Mouse (Mus musculus) intestine, embryonic 16.5 days (tissue): Measurements from ENCODE around the gene Med9. TPM values are rescaled to one million over a fixed set of nuclear protein-coding genes. Genes with fewer than 3 reads are reported as not detected.
"Not testable (repeated sequence)": the region's sequence is repeated elsewhere in the genome, so short reads cannot be mapped to it uniquely, and the experiment has no call there.

Source experiments
- ATAC-seq: fragments of 200-750 bp; cut with Nextera tagmentation; 2 replicates; pipeline ENCODE4 v1.8.0; 2017; ENCODE audit warnings: moderate TSS enrichment, moderate library complexity
- H3K27ac ChIP-seq: fragments of 300-500 bp; sonication (generic); 2 replicates; pipeline ENCODE4 v1.5.1; 2014; ENCODE audit warnings: mild to moderate bottlenecking, low read length
- H3K27me3 ChIP-seq: fragments of 300-500 bp; sonication (generic); replicated peaks from 2 replicates; pipeline ENCODE4 v1.6.1; 2014; ENCODE audit warnings: low read length, control low read depth, mixed read lengths; ENCODE audit not compliant: control insufficient read depth, insufficient read depth
- H3K36me3 ChIP-seq: fragments of 300-500 bp; sonication (generic); 2 replicates; pipeline ENCODE4 v1.6.1; 2014; ENCODE audit warnings: low read length, control low read depth; ENCODE audit not compliant: control insufficient read depth, insufficient read depth
- H3K4me1 ChIP-seq: fragments of 300-500 bp; sonication (generic); 2 replicates; pipeline ENCODE4 v1.6.1; 2014; ENCODE audit warnings: low read length, control low read depth, mixed read lengths; ENCODE audit not compliant: control insufficient read depth, insufficient read depth
- H3K4me2 ChIP-seq: fragments of 300-500 bp; sonication (generic); 2 replicates; pipeline ENCODE4 v1.6.1; 2014; ENCODE audit warnings: low read depth, low read length, control low read depth
- H3K4me3 ChIP-seq: fragments of 300-500 bp; sonication (generic); 2 replicates; pipeline ENCODE4 v1.5.1; 2014; ENCODE audit warnings: mild to moderate bottlenecking, low read length
- H3K9ac ChIP-seq: fragments of 300-500 bp; sonication (generic); 2 replicates; pipeline ENCODE4 v1.6.1; 2014; ENCODE audit warnings: low read depth, low read length
- H3K9me3 ChIP-seq: fragments of 300-500 bp; sonication (generic); 2 replicates; pipeline ENCODE4 v1.6.1; 2016; ENCODE audit warnings: low read length, control low read depth; ENCODE audit not compliant: control insufficient read depth
- WGBS: fragments of 180-500 bp; shearing (Covaris S2); extraction: QIAGEN DNeasy Blood & Tissue Kit; methylation state at CpG from one replicate; pipeline ENCODE4 v1.1.7; 2014; 5-methylcytosine and 5-hydroxymethylcytosine counted together
- polyA plus RNA-seq: library from polyadenylated mRNA; unstranded; fragments of >200 nt; fragmentation: Nextera tagmentation; extraction: Ambion mirVana; gene quantifications from 2 replicates; pipeline ENCODE4 v1.2.1, GENCODE M21; 2015

Med9 gene
- polyA plus RNA-seq, 1 experiment from 2014 or later, result 33.4 TPM

DNA sequence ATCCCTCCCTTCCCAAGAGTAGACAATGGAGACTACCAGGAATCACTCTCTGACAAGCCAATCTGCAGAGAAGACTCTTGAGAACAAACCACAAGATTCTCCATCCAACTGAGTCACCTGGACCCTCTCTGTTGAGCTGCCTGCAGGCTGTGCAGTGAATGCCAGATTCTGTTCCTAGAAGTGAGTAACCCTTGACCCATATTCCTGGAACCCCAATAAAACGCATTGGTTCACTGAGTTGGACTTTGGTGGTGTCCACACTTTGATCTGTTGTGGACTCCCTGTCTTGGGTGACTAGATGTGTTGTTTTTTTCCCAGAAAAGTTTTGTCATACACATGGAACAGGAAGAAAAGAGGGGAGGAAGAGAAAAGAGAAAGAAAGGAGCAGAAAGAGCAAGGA is 8.2 kb upstream of the Med9 start:
- Histone ChIP-seq H3K27me3 (no peaks in the 10 kb centered on the region), H3K9me3 (no peaks in the 10 kb centered on the region)
- WGBS, result 71% methylated on average over 1 of the region's 1 CpGs

DNA sequence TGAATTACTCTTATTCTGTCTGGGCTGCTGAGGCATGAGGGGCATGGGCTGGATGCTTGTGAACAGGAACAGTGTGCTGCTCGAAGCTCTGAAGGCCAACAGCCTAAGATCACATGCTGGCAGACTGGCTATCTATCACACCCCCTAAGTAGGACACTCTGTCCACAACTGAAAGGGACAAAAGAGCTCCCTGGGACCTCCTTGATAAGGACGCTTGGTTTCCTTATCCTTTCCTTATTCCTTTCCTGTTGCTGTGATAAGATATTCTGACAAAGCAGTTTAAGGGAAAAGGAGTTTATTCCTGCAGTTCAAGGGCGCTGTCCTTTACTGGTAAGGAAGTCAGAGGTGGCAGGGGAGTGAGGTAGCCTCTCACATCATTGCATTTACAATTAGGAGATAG is 7.4 kb upstream of the Med9 start:
- WGBS, result 65% methylated on average over 3 of the region's 3 CpGs
- Histone ChIP-seq H3K9ac (no peak overlapping the region), H3K27ac (no peak overlapping the region), H3K4me1 (peaks cover 7% of the 10 kb centered on the region; the same call in 1 of the 2 replicates), H3K4me3 (no peak overlapping the region), H3K4me2 (no peak overlapping the region), H3K36me3 (no peaks in the 10 kb centered on the region), H3K9me3 (no peaks in the 10 kb centered on the region), H3K27me3 (no peaks in the 10 kb centered on the region)
- peak; percentile 35; the same call in 1 of the 2 replicates for ATAC-seq

More for the DNA sequence above, 8.2 kb upstream of the Med9 start:
- H3K4me1 ChIP-seq, result peaks cover 7% of the 10 kb centered on the region; the same call in 1 of the 2 replicates
- no peak overlapping the region for H3K27ac ChIP-seq
- H3K4me3 ChIP-seq, result no peak overlapping the region
- H3K9ac ChIP-seq, result no peak overlapping the region
- H3K4me2 ChIP-seq, result no peak overlapping the region
- peak; percentile 41; the same call in 1 of the 2 replicates for ATAC-seq
- H3K36me3 ChIP-seq, result no peaks in the 10 kb centered on the region

- ATAC-seq, result peak; percentile 57
- Histone ChIP-seq H3K4me1 (peaks cover 7% of the 10 kb centered on the region; the same call in 1 of the 2 replicates), H3K27me3 (no peaks in the 10 kb centered on the region), H3K4me2 (no peak overlapping the region), H3K36me3 (no peaks in the 10 kb centered on the region), H3K9ac (no peak overlapping the region), H3K9me3 (no peaks in the 10 kb centered on the region), H3K27ac (no peak overlapping the region; the same call in 1 of the 2 replicates), H3K4me3 (no peak overlapping the region)
- WGBS, result 10% methylated on average over 3 of the region's 3 CpGs
Measured at GRCm38 (mm10) chr11:59941391-59941790, 6.6 kb upstream of the Med9 start.

DNA sequence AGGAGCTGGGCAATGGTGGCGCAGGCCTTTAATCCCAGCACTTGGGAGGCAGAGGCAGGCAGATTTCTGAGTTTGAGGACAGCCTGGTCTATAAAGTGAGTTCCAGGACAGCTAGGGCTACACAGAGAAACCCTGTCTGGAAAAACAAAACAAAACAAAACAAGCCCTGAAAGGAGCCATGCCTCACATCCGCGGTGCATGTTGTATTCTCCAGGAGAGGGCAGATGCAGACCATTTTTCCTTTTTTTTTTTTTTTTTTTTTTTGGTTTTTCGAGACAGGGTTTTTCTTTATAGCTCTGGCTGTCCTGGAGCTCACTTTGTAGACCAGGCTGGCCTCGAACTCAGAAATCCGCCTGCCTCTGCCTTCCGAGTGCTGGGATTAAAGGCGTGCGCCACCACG is 3.2 kb upstream of the Med9 start:
- H3K9ac ChIP-seq, H3K4me3 ChIP-seq, H3K27ac ChIP-seq, H3K9me3 ChIP-seq, ATAC-seq, H3K4me2 ChIP-seq, H3K27me3 ChIP-seq, H3K36me3 ChIP-seq: not testable (repeated sequence)
- WGBS, result 91% methylated on average over 9 of the region's 10 CpGs
- H3K4me1 ChIP-seq, result peaks cover 17% of the 10 kb centered on the region

DNA sequence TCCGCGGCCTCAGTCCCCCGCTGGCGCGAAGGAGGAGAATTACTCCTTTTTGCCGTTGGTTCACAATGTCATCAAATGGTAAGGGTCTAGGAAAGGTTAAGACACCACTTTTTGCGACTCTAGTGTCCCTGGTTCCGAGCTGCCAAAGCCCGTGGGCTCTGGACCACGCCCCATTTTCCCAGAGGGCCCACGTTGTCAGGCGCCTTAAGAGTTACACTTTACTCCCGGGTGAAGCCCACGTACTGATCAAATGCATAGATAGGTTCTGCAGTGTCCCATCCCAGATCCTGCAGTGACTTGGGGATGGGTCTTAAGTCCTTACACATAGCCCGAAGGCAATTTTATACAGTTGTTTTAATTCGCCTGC is 378 bp downstream of the Med9 start:
- WGBS, result 2% methylated on average over 16 of the region's 16 CpGs
- H3K4me3 ChIP-seq, result peak overlapping the region; percentile 75
- H3K27me3 ChIP-seq, result no peaks in the 10 kb centered on the region
- H3K27ac ChIP-seq, result peak overlapping the region; percentile 39
- H3K9me3 ChIP-seq, result no peaks in the 10 kb centered on the region
- peak overlapping the region; percentile 68 for H3K4me2 ChIP-seq
- peak; percentile 75 for ATAC-seq
- no peaks in the 10 kb centered on the region for H3K36me3 ChIP-seq
- peaks cover 10% of the 10 kb centered on the region; the same call in 1 of the 2 replicates for H3K4me1 ChIP-seq
- H3K9ac ChIP-seq, result peak overlapping the region; percentile 90

- no peak overlapping the region for H3K4me2 ChIP-seq
- WGBS, result 79% methylated on average over 14 of the region's 14 CpGs
- no peak overlapping the region for H3K27ac ChIP-seq
- H3K4me3 ChIP-seq, result no peak overlapping the region
- no peak overlapping the region for H3K9ac ChIP-seq
- H3K4me1 ChIP-seq, result 0 out of 2 replicates have a peak, but pooled peaks cover 5% of the 10 kb centered on the region
- no peaks in the 10 kb centered on the region for H3K36me3 ChIP-seq
- H3K27me3 ChIP-seq, result no peaks in the 10 kb centered on the region
- ATAC-seq, result no peak
- H3K9me3 ChIP-seq, result no peaks in the 10 kb centered on the region
Measured at GRCm38 (mm10) chr11:59952892-59953291, 4.9 kb downstream of the Med9 start.

GRCm38 (mm10) chr11:59956749-59957148 is 8.7 kb downstream of the Med9 start:
- no peak overlapping the region for H3K4me3 ChIP-seq
- no peaks in the 10 kb centered on the region for H3K9me3 ChIP-seq
- no peaks in the 10 kb centered on the region for H3K4me1 ChIP-seq
- H3K4me2 ChIP-seq, result no peak overlapping the region
- no peak overlapping the region for H3K27ac ChIP-seq
- no peak for ATAC-seq
- H3K9ac ChIP-seq, result no peak overlapping the region
- H3K27me3 ChIP-seq, result no peaks in the 10 kb centered on the region
- H3K36me3 ChIP-seq, result peaks cover 5% of the 10 kb centered on the region
- WGBS, result 85% methylated on average over 6 of the region's 6 CpGs

- Histone ChIP-seq H3K9me3 (no peaks in the 10 kb centered on the region), H3K9ac (no peak overlapping the region), H3K36me3 (peaks cover 5% of the 10 kb centered on the region), H3K4me3 (no peak overlapping the region), H3K4me1 (peaks cover 10% of the 10 kb centered on the region), H3K27me3 (peaks cover 11% of the 10 kb centered on the region; the same call in 1 of the 2 replicates), H3K27ac (no peak overlapping the region), H3K4me2 (no peak overlapping the region)
- no peak for ATAC-seq
- 75% methylated on average over 4 of the region's 4 CpGs for WGBS
Measured at GRCm38 (mm10) chr11:59959453-59959852, 11.4 kb downstream of the Med9 start.

- peaks cover 11% of the 10 kb centered on the region; the same call in 1 of the 2 replicates for H3K27me3 ChIP-seq
- ATAC-seq, result no peak
- peaks cover 5% of the 10 kb centered on the region for H3K36me3 ChIP-seq
- H3K9ac ChIP-seq, result no peak overlapping the region
- no peaks in the 10 kb centered on the region for H3K9me3 ChIP-seq
- peaks cover 15% of the 10 kb centered on the region for H3K4me1 ChIP-seq
- H3K4me3 ChIP-seq, result no peak overlapping the region
- no peak overlapping the region for H3K4me2 ChIP-seq
- WGBS, result 92% methylated on average over 20 of the region's 20 CpGs
- H3K27ac ChIP-seq, result no peak overlapping the region
Measured at GRCm38 (mm10) chr11:59960476-59961337, 12.7 kb downstream of the Med9 start.
